Mouse (Mus musculus) testis, adult 2 months (tissue): ENCODE data around the gene Itgb2.

Experiments used
- CTCF ChIP-seq: fragments of 200-500 bp; IDR thresholded peaks from 2 replicates; pipeline ENCODE4 v1.5.1; 2012; ENCODE audit warnings: low read depth, mild to moderate bottlenecking, inconsistent platforms, low read length, moderate library complexity; ENCODE audit not compliant: control insufficient read depth, insufficient read depth, insufficient replicate concordance
- POLR2A ChIP-seq: fragments of 200-500 bp; IDR thresholded peaks from 2 replicates; pipeline ENCODE4 v1.6.1; 2012; ENCODE audit warnings: low read depth, mild to moderate bottlenecking, inconsistent platforms, low read length, moderate library complexity; ENCODE audit not compliant: control insufficient read depth

DNA sequence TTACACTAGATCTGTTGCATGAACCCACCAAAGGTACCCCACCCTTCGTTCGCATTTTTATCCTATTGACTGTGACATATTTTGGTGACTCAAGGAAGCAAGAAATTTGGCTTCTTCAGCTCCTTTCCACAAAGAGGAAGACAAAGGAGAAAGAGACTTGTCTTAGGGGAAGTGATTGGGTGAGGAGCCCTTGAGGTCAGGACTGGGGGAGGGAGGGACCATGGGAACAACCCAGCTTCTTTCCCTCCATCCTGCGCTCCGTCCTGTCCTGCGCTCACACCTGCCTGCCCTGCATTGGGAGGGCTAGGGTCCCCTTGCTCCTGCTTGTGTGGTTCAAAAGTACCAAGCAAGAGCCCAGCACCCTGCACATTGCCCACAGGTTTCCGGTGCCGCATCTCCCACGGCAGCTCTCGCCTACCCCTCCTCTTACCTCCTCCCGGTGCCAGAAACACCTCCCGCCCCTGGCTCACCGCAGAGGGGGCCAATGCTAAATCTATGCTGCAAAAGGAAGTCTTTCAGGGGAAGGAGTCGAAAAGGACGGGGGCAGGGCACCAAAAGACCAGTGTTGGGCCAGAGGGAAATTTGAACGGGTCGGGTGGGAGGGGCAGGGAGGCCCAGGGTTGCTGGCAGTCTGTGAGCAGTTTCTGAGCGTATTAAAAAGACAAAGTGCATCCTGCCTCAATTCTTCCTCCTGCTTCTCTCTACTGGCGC lies 7.9 kb upstream of the Itgb2 start:
- TF ChIP-seq CTCF (no peak), POLR2A (no peak)
